Mouse (Mus musculus) ES-Bruce4 (cell line): Measurements from ENCODE around the gene Ganc.

ENCODE experiments used
- CTCF ChIP-seq: IDR thresholded peaks from one replicate; pipeline ENCODE4 v1.8.1; 2011; ENCODE audit warnings: low read depth, low read length
- EP300 ChIP-seq: IDR thresholded peaks from 2 replicates; pipeline ENCODE4 v1.6.1; 2011; ENCODE audit warnings: low read depth, low read length; ENCODE audit not compliant: insufficient read depth
- POLR2A ChIP-seq: IDR thresholded peaks from one replicate; pipeline ENCODE4 v1.8.1; 2011; ENCODE audit warnings: low read length; ENCODE audit not compliant: insufficient read depth

- TF ChIP-seq CTCF (no peak), POLR2A (no peak), EP300 (no peak)
These were observed 14.3 kb upstream of the Ganc start for GRCm38 (mm10) chr2:120389376-120389775.
